Mouse (Mus musculus) gastrocnemius, adult 8-10 months (tissue): ENCODE measurements around the gene Trim46. TPM values are rescaled to one million over a fixed set of nuclear protein-coding genes. Genes with fewer than 3 reads are reported as not detected.
"Not testable (repeated sequence)": the region's sequence is repeated elsewhere in the genome, so short reads cannot be mapped to it uniquely, and the experiment has no call there.

Experiments
- DNase-seq, 2 experiments: peaks; one replicate each; pipeline ENCODE4 v3.0.0; 2022; ENCODE audit warnings: low spot score in 2 of 2
- total RNA-seq, 4 experiments: library from RNA; stranded (reverse); gene quantifications; 2 replicates each; pipeline ENCODE4 v1.2.4; 2022

Gene Trim46
- total RNA-seq, 4 experiments from 2014 or later, result 0.10 to 0.45 (median 0.11) TPM

GRCm38 (mm10) chr3:89233562-89234110 lies 12.5 kb downstream of the Trim46 start:
- DNase-seq, result no peak

GRCm38 (mm10) chr3:89232614-89233013 lies 13.5 kb downstream of the Trim46 start:
- DNase-seq, result no peak

GRCm38 (mm10) chr3:89231772-89232275 lies 14.3 kb downstream of the Trim46 start:
- DNase-seq, result no peak

GRCm38 (mm10) chr3:89231345-89231744 lies 14.8 kb downstream of the Trim46 start:
- DNase-seq, result no peak

- DNase-seq, result no peak
Measured at GRCm38 (mm10) chr3:89230561-89230960, 15.5 kb downstream of the Trim46 start.

GRCm38 (mm10) chr3:89229276-89229675 lies 16.8 kb downstream of the Trim46 start:
- no peak for DNase-seq

GRCm38 (mm10) chr3:89228836-89229235 lies 17.3 kb downstream of the Trim46 start, which contains the start of gene Muc1:
Muc1 (plus strand) TSS chr3:89229057.
- no peak for DNase-seq

GRCm38 (mm10) chr3:89228180-89228549 lies 17.9 kb downstream of the Trim46 start:
- peak; percentile 79 to 81 for DNase-seq

GRCm38 (mm10) chr3:89227307-89228179 lies 18.6 kb downstream of the Trim46 start:
- peak in 1 of 2 experiments; percentile 62 for DNase-seq

- no peak for DNase-seq
Measured at GRCm38 (mm10) chr3:89226900-89227299, 19.2 kb downstream of the Trim46 start, which contains the start of gene Mtx1. Mtx1 (minus strand) TSS chr3:89227088.

- no peak for DNase-seq
Measured at GRCm38 (mm10) chr3:89226361-89226760, 19.7 kb downstream of the Trim46 start.

GRCm38 (mm10) chr3:89225918-89226317 lies 20.2 kb downstream of the Trim46 start:
- DNase-seq, result no peak

- DNase-seq, result no peak
Measured at GRCm38 (mm10) chr3:89225321-89225815, 20.7 kb downstream of the Trim46 start.

- no peak for DNase-seq
Measured at GRCm38 (mm10) chr3:89224796-89225195, 21.3 kb downstream of the Trim46 start.

- DNase-seq, result no peak
Measured at GRCm38 (mm10) chr3:89221167-89221566, 24.9 kb downstream of the Trim46 start.

- DNase-seq, result no peak
Measured at GRCm38 (mm10) chr3:89219546-89219945, 26.6 kb downstream of the Trim46 start.

GRCm38 (mm10) chr3:89218271-89218670 lies 27.8 kb downstream of the Trim46 start:
- no peak for DNase-seq

- not testable (repeated sequence) for DNase-seq
Measured at GRCm38 (mm10) chr3:89216407-89216806, 29.7 kb downstream of the Trim46 start.

- DNase-seq, result peak; percentile 78 to 82
Measured at GRCm38 (mm10) chr3:89215853-89216252, 30.3 kb downstream of the Trim46 start.

- no peak for DNase-seq
Measured at GRCm38 (mm10) chr3:89214681-89215411, 31.3 kb downstream of the Trim46 start, which contains the start of gene Thbs3. Thbs3 (plus strand) TSS chr3:89215180.

GRCm38 (mm10) chr3:89213803-89214530 lies 32.1 kb downstream of the Trim46 start:
- DNase-seq, result peak; percentile 87 to 91
